Mouse (Mus musculus) hematopoietic stem cell, adult 5-6 weeks (primary cell): ENCODE data around the gene Hbq1b. TPM values are rescaled to one million over a fixed set of nuclear protein-coding genes. Genes with fewer than 3 reads are reported as not detected.

ENCODE experiments used
- ATAC-seq, 2 experiments: fragments of 125-278 bp in 1 of 2; replicated peaks in 1 of 2; 2 replicates each; pipeline ENCODE4 v1.8.0; 2016 to 2017; ENCODE audit warnings: inconsistent platforms in 2 of 2, mild to moderate bottlenecking in 2 of 2, moderate number of reproducible peaks in 2 of 2, low read depth in 1 of 2, moderate TSS enrichment in 1 of 2; ENCODE audit not compliant: low FRiP score in 2 of 2, poor library complexity in 2 of 2, severe bottlenecking in 2 of 2, insufficient read depth in 1 of 2, low TSS enrichment in 1 of 2
- total RNA-seq: library from RNA; stranded (forward); fragments of 172-1452, 232-1000 nt; gene quantifications from 2 replicates; pipeline ENCODE4 v1.2.3, GENCODE M21; 2017

The Hbq1b gene
- total RNA-seq, 1 experiment from 2014 or later, result not detected

GRCm38 (mm10) chr11:32324609-32325008 lies 37.8 kb downstream of the Hbq1b start:
- peak; percentile 89 to 90 for ATAC-seq

GRCm38 (mm10) chr11:32331075-32331474 lies 44.3 kb downstream of the Hbq1b start:
- ATAC-seq, result peak; percentile 29 to 32; a peak in 2 of 4 replicates

GRCm38 (mm10) chr11:32331861-32332260 lies 45.1 kb downstream of the Hbq1b start:
- ATAC-seq, result no peak

GRCm38 (mm10) chr11:32333235-32333634 lies 46.5 kb downstream of the Hbq1b start:
- ATAC-seq, result no peak

GRCm38 (mm10) chr11:32336435-32336907 lies 49.7 kb downstream of the Hbq1b start:
- no peak for ATAC-seq

Other genes with a start within 250 kb of the Hbq1b start
- gene Il9r, start 86.7 kb upstream of the Hbq1b start, total RNA-seq, result 0.69 and 1.3 TPM in 2 replicates
- 50.8 and 51.0 TPM in 2 replicates for gene Snrnp25, start 81.5 kb upstream of the Hbq1b start, total RNA-seq
- 7.0 and 7.5 TPM in 2 replicates for gene Rhbdf1, start 64.7 kb upstream of the Hbq1b start, total RNA-seq
- gene Mpg, start 60.5 kb upstream of the Hbq1b start, total RNA-seq, result 10.4 and 14.6 TPM in 2 replicates
- gene Nprl3, start 19.3 kb upstream of the Hbq1b start, total RNA-seq, result 20.3 and 24.1 TPM in 2 replicates
- not detected in 2 replicates for gene Hba-x, start 10.6 kb upstream of the Hbq1b start, total RNA-seq
- 9.1 and 14.3 TPM in 2 replicates for gene Hba-a1, start 3.5 kb upstream of the Hbq1b start, total RNA-seq
- gene Hba-a2, start 9.5 kb downstream of the Hbq1b start, total RNA-seq, result 60.4 and 104 TPM in 2 replicates
- gene Hbq1a, start 13.1 kb downstream of the Hbq1b start, total RNA-seq, result not detected in 2 replicates
- gene Sh3pxd2b, start 60.9 kb downstream of the Hbq1b start, total RNA-seq, result 1.5 and 1.6 TPM in 2 replicates
- gene Ubtd2, start 168.4 kb downstream of the Hbq1b start, total RNA-seq, result 4.7 and 10.4 TPM in 2 replicates
- gene Efcab9, start 245.1 kb downstream of the Hbq1b start, total RNA-seq, result not detected in 2 replicates
- gene Stk10, start 246.3 kb downstream of the Hbq1b start, total RNA-seq, result 32.7 and 44.2 TPM in 2 replicates